Mouse (Mus musculus): ENCODE data around the gene Dcaf5.

GRCm38 (mm10) chr12:80470206-80470605 is 33.8 kb upstream of the Dcaf5 start:
- TF ChIP-seq CTCF (IDR thresholded peaks at IDR 0.05; ENCODE audit: control insufficient read depth, insufficient read depth, low read length) (no peak), POLR2A (IDR thresholded peaks at IDR 0.05; ENCODE audit: borderline replicate concordance, control insufficient read depth, low read depth, low read length) (no peak)

All from bone marrow, adult 2 months (tissue).